Mouse (Mus musculus) MEL (cell line): ENCODE data around the gene Camta1. TPM values are rescaled to one million over a fixed set of nuclear protein-coding genes. Genes with fewer than 3 reads are reported as not detected.

Experiments
- DNase-seq: peaks from one replicate; pipeline ENCODE4 v3.0.0; 2011; ENCODE audit warnings: low read depth, low spot score
- H3K27ac ChIP-seq: 2 replicates; pipeline ENCODE4 v1.5.1; 2012; ENCODE audit warnings: low read depth, mild to moderate bottlenecking, control low read depth, low read length, moderate library complexity; ENCODE audit not compliant: control insufficient read depth
- H3K27me3 ChIP-seq, 2 experiments: fragments of 150-350 bp in 1 of 2; sonication (generic) in 1 of 2; 2 replicates each; pipeline ENCODE4 v1.6.1; 2012; ENCODE audit warnings: low read length in 2 of 2, mild to moderate bottlenecking in 2 of 2, improper control_type of control experiment in 1 of 2, moderate library complexity in 1 of 2; ENCODE audit not compliant: insufficient read depth in 2 of 2, control insufficient read depth in 1 of 2
- H3K36me3 ChIP-seq, 2 experiments: 2 replicates each; pipeline ENCODE4 v1.6.1; 2012 to 2014; ENCODE audit warnings: low read length in 2 of 2, improper control_type of control experiment in 1 of 2, inconsistent platforms in 1 of 2, mild to moderate bottlenecking in 1 of 2; ENCODE audit not compliant: insufficient read depth in 2 of 2, control insufficient read depth in 1 of 2
- H3K4me1 ChIP-seq, 2 experiments: fragments of 150-350 bp in 1 of 2; sonication (generic) in 1 of 2; 2 replicates each; pipeline ENCODE4 v1.6.1; 2012; ENCODE audit warnings: low read length in 2 of 2, improper control_type of control experiment in 1 of 2, mild to moderate bottlenecking in 1 of 2; ENCODE audit not compliant: insufficient read depth in 2 of 2, control insufficient read depth in 1 of 2
- H3K4me3 ChIP-seq, 2 experiments: fragments of 150-350 bp in 1 of 2; sonication (generic) in 1 of 2; 2 replicates each; pipeline ENCODE4 v1.5.1; 2012; ENCODE audit warnings: low read depth in 2 of 2, low read length in 2 of 2, mild to moderate bottlenecking in 2 of 2, moderate library complexity in 2 of 2, control low read depth in 1 of 2, improper control_type of control experiment in 1 of 2; ENCODE audit not compliant: control insufficient read depth in 1 of 2, insufficient read depth in 1 of 2
- H3K79me2 ChIP-seq: 2 replicates; pipeline ENCODE4 v1.6.1; 2012; ENCODE audit warnings: mild to moderate bottlenecking, low read length, moderate library complexity; ENCODE audit not compliant: control insufficient read depth, poor library complexity, insufficient read depth
- H3K9ac ChIP-seq: 2 replicates; pipeline ENCODE4 v1.6.1; 2012; ENCODE audit warnings: low read depth, mild to moderate bottlenecking, control low read depth, low read length, moderate library complexity; ENCODE audit not compliant: control insufficient read depth, poor library complexity, severe bottlenecking
- H3K9me3 ChIP-seq: fragments of 150-350 bp; sonication (generic); replicated peaks from 2 replicates; pipeline ENCODE4 v1.6.1; 2012; ENCODE audit warnings: mild to moderate bottlenecking, low read length, improper control_type of control experiment, moderate library complexity; ENCODE audit not compliant: insufficient read depth
- BHLHE40 ChIP-seq: IDR thresholded peaks from 2 replicates; pipeline ENCODE4 v1.6.1; 2012; ENCODE audit warnings: low read depth, mild to moderate bottlenecking, inconsistent platforms, low read length, improper control_type of control experiment, borderline replicate concordance
- CHD1 ChIP-seq: IDR thresholded peaks from 2 replicates; pipeline ENCODE4 v1.6.1; 2012; ENCODE audit warnings: low read depth, mild to moderate bottlenecking, inconsistent platforms, low read length, improper control_type of control experiment
- CTCF ChIP-seq, 3 experiments: IDR thresholded peaks in 2 of 3; conservative IDR thresholded peaks in 1 of 3; 2 replicates each; pipeline ENCODE4 v1.5.1; 2011 to 2012; ENCODE audit warnings: low read length in 3 of 3, low read depth in 2 of 3, mild to moderate bottlenecking in 2 of 3, improper control_type of control experiment in 1 of 3, inconsistent platforms in 1 of 3, mixed read lengths in 1 of 3, moderate library complexity in 1 of 3; ENCODE audit not compliant: control insufficient read depth in 1 of 3, insufficient read depth in 1 of 3, poor library complexity in 1 of 3, severe bottlenecking in 1 of 3
- EP300 ChIP-seq, 2 experiments: IDR thresholded peaks; 2 replicates each; pipeline ENCODE4 v1.6.1; 2011; ENCODE audit warnings: improper control_type of control experiment in 2 of 2, low read length in 2 of 2, low read depth in 1 of 2, mild to moderate bottlenecking in 1 of 2
- ETS1 ChIP-seq: IDR thresholded peaks from 2 replicates; pipeline ENCODE4 v1.6.1; 2012; ENCODE audit warnings: low read depth, mild to moderate bottlenecking, inconsistent platforms, low read length, improper control_type of control experiment, moderate library complexity
- GATA1 ChIP-seq: IDR thresholded peaks from 2 replicates; pipeline ENCODE4 v1.6.1; 2011; ENCODE audit warnings: low read depth, low read length, improper control_type of control experiment
- HCFC1 ChIP-seq: IDR thresholded peaks from 2 replicates; pipeline ENCODE4 v1.6.1; 2012; ENCODE audit warnings: low read depth, mild to moderate bottlenecking, inconsistent platforms, low read length, improper control_type of control experiment, moderate library complexity
- JUND ChIP-seq: IDR thresholded peaks from 2 replicates; pipeline ENCODE4 v1.6.1; 2011; ENCODE audit warnings: low read depth, mild to moderate bottlenecking, improper control_type of control experiment, low read length
- MAFK ChIP-seq: IDR thresholded peaks from 2 replicates; pipeline ENCODE4 v1.6.1; 2011; ENCODE audit warnings: low read depth, mild to moderate bottlenecking, low read length, improper control_type of control experiment, borderline replicate concordance
- MAZ ChIP-seq: IDR thresholded peaks from 2 replicates; pipeline ENCODE4 v1.6.1; 2012; ENCODE audit warnings: low read depth, mild to moderate bottlenecking, inconsistent platforms, low read length, improper control_type of control experiment
- MXI1 ChIP-seq: IDR thresholded peaks from 2 replicates; pipeline ENCODE4 v1.6.1; 2011; ENCODE audit warnings: mild to moderate bottlenecking, low read depth, low read length, improper control_type of control experiment
- MYB ChIP-seq: IDR thresholded peaks from 2 replicates; pipeline ENCODE4 v1.6.1; 2011; ENCODE audit warnings: mild to moderate bottlenecking, low read depth, low read length, improper control_type of control experiment
- MYC ChIP-seq: IDR thresholded peaks from 2 replicates; pipeline ENCODE4 v1.6.1; 2011; ENCODE audit warnings: low read depth, mild to moderate bottlenecking, low read length, improper control_type of control experiment, moderate library complexity
- NELFE ChIP-seq: IDR thresholded peaks from 2 replicates; pipeline ENCODE4 v1.6.1; 2011; ENCODE audit warnings: low read depth, low read length, improper control_type of control experiment
- NRF1 ChIP-seq: IDR thresholded peaks from 2 replicates; pipeline ENCODE4 v1.6.1; 2014; ENCODE audit warnings: low read depth, mild to moderate bottlenecking, inconsistent platforms, low read length, improper control_type of control experiment, moderate library complexity; ENCODE audit not compliant: poor library complexity, insufficient read depth, severe bottlenecking
- POLR2A ChIP-seq, 2 experiments: IDR thresholded peaks; 2 replicates each; pipeline ENCODE4 v1.6.1; 2011 to 2012; ENCODE audit warnings: low read length in 2 of 2, mild to moderate bottlenecking in 2 of 2, control low read depth in 1 of 2, improper control_type of control experiment in 1 of 2, low read depth in 1 of 2, moderate library complexity in 1 of 2; ENCODE audit not compliant: control insufficient read depth in 1 of 2, insufficient read depth in 1 of 2, poor library complexity in 1 of 2
- POLR2AphosphoS2 ChIP-seq: IDR thresholded peaks from 2 replicates; pipeline ENCODE4 v1.6.1; 2011; ENCODE audit warnings: low read length, improper control_type of control experiment
- POLR2AphosphoS5 ChIP-seq: IDR thresholded peaks from 2 replicates; pipeline ENCODE4 v1.6.1; 2012; ENCODE audit warnings: low read depth, borderline replicate concordance, mild to moderate bottlenecking, inconsistent platforms, low read length, moderate library complexity, mixed read lengths
- RCOR1 ChIP-seq: IDR thresholded peaks from 2 replicates; pipeline ENCODE4 v1.6.1; 2012; ENCODE audit warnings: low read depth, mild to moderate bottlenecking, inconsistent platforms, low read length, improper control_type of control experiment
- SIN3A ChIP-seq: IDR thresholded peaks from 2 replicates; pipeline ENCODE4 v1.6.1; 2012; ENCODE audit warnings: low read length, improper control_type of control experiment, inconsistent platforms
- TAL1 ChIP-seq: IDR thresholded peaks from 2 replicates; pipeline ENCODE4 v1.6.1; 2012; ENCODE audit warnings: mild to moderate bottlenecking, inconsistent platforms, low read length, moderate library complexity, mixed read lengths
- TBP ChIP-seq: IDR thresholded peaks from 2 replicates; pipeline ENCODE4 v1.8.0; 2011; ENCODE audit warnings: low read depth, low read length, improper control_type of control experiment
- UBTF ChIP-seq: IDR thresholded peaks from 2 replicates; pipeline ENCODE4 v1.6.1; 2012; ENCODE audit warnings: low read depth, mild to moderate bottlenecking, inconsistent platforms, low read length, improper control_type of control experiment, moderate library complexity, borderline replicate concordance; ENCODE audit not compliant: insufficient read depth
- USF2 ChIP-seq, 2 experiments: IDR thresholded peaks; 2 replicates each; pipeline ENCODE4 v1.6.1; 2011 to 2012; ENCODE audit warnings: improper control_type of control experiment in 2 of 2, low read length in 2 of 2, borderline replicate concordance in 1 of 2, inconsistent platforms in 1 of 2, low read depth in 1 of 2, mild to moderate bottlenecking in 1 of 2; ENCODE audit not compliant: insufficient read depth in 1 of 2
- ZC3H11A ChIP-seq: IDR thresholded peaks from 2 replicates; pipeline ENCODE4 v1.6.1; 2012; ENCODE audit warnings: low read depth, mild to moderate bottlenecking, inconsistent platforms, low read length, improper control_type of control experiment
- ZKSCAN1 ChIP-seq: IDR thresholded peaks from 2 replicates; pipeline ENCODE4 v1.6.1; 2012; ENCODE audit warnings: low read depth, mild to moderate bottlenecking, inconsistent platforms, low read length, improper control_type of control experiment, moderate library complexity
- polyA plus RNA-seq, 2 experiments: library from polyadenylated mRNA; stranded (reverse) in 1 of 2; unstranded in 1 of 2; fragments of >175 nt in 1 of 2; fragments of >200 nt in 1 of 2; gene quantifications; 2 replicates each; pipeline versions ENCODE4 v1.2.1 to v1.2.4; 2012; ENCODE audit warnings: low replicate concordance in 2 of 2, low read depth in 1 of 2; ENCODE audit not compliant: insufficient read length in 2 of 2, insufficient read depth in 1 of 2, missing spikeins in 1 of 2
- total RNA-seq: library from RNA; depleted of rRNA; stranded (reverse); fragments of 300-350 nt; gene quantifications from 2 replicates; pipeline ENCODE4 v1.2.3, GENCODE M21; 2012

Gene Camta1
- total and polyA plus RNA-seq, 3 experiments = 28.2 to 87.5 TPM; not detected in 1

DNA sequence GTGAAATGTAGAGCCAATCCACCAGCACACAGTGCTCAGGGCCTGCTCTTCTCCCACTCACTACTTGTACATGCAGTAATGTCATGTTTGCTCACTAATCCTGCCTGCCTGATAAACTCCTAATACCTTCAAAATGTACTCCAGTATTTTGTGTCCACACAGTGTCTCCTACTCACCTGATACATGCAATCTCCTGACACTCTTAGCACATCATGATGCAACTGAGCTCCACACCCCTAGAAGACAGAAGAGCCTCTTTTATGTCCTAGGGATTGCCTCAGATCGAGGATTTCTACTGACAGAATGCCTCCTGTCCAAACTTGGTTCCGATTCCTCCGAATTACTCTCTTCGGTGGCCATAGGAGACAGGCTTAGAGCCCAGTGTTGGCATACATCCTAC, 48.0 kb downstream of the Camta1 start:
- Histone ChIP-seq H3K4me1 (peaks cover 2 to 9% of the 10 kb centered on the region in 2 experiments; a peak in 3 of 4 replicates), H3K27ac (no peak overlapping the region)

DNA sequence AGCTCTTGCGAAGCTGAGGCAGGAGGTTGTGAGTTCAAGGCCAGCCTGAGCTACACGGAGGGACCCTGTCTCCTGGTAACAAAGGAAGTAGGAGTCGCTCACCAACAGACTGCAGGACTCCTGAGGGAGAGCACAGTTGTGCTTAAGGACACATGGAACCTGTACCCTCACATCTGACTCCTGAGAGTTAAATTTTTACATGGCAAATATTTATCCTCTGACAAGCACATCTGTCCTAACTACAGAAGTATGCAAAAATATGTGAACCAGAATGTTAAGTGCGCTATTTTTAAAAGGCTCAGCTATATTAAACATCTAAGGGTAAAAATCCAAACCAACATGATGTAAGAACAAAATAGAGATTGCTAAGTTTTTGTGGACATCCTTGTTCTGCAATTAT, 56.0 kb downstream of the Camta1 start:
- H3K4me1 ChIP-seq = no peaks in the 10 kb centered on the region
- TF ChIP-seq POLR2A (IDR thresholded peaks at IDR 0.05; ENCODE audit: control insufficient read depth in 1 of 2, insufficient read depth in 1 of 2, low read depth in 1 of 2, low read length in 2 of 2, poor library complexity in 1 of 2) = no peak
- no peak for TF ChIP-seq TAL1
- no peak for TF ChIP-seq JUND
- TF ChIP-seq MAFK = no peak
- no peak for TF ChIP-seq SIN3A
- no peak for TF ChIP-seq MAZ
- no peak for TF ChIP-seq CTCF (IDR thresholded peaks at IDR 0.05 in 2 of 3, conservative IDR thresholded peaks at IDR 0.05 in 1 of 3; ENCODE audit: control insufficient read depth in 1 of 3, insufficient read depth in 1 of 3, low read depth in 2 of 3, low read length in 3 of 3, poor library complexity in 1 of 3, severe bottlenecking in 1 of 3)
- no peak for TF ChIP-seq MXI1
- no peak for TF ChIP-seq HCFC1
- no peak for TF ChIP-seq UBTF
- no peak for TF ChIP-seq GATA1
- TF ChIP-seq, all 39 proteins: peak for 0
- Histone ChIP-seq H3K27me3 (no peaks in the 10 kb centered on the region), H3K36me3 (peaks cover 0 to 2% of the 10 kb centered on the region in 2 experiments; a peak in 2 of 4 replicates), H3K9ac (no peak overlapping the region), H3K79me2 (peaks cover 31% of the 10 kb centered on the region), H3K9me3 (no peaks in the 10 kb centered on the region), H3K27ac (no peak overlapping the region), H3K4me3 (no peak overlapping the region)
- DNase-seq = no peak

More for the DNA sequence above, 48.0 kb downstream of the Camta1 start:
- no peaks in the 10 kb centered on the region for H3K9me3 ChIP-seq
- H3K9ac ChIP-seq = no peak overlapping the region
- no peak for TF ChIP-seq NELFE
- TF ChIP-seq TBP = no peak
- TF ChIP-seq USF2 (IDR thresholded peaks at IDR 0.05; ENCODE audit: borderline replicate concordance in 1 of 2, insufficient read depth in 1 of 2, low read depth in 1 of 2, low read length in 2 of 2) = no peak
- no peak for TF ChIP-seq MAZ
- TF ChIP-seq ZC3H11A = no peak
- no peak for TF ChIP-seq CHD1
- no peak for TF ChIP-seq POLR2A (IDR thresholded peaks at IDR 0.05; ENCODE audit: control insufficient read depth in 1 of 2, insufficient read depth in 1 of 2, low read depth in 1 of 2, low read length in 2 of 2, poor library complexity in 1 of 2)
- no peak for TF ChIP-seq BHLHE40
- TF ChIP-seq ETS1 = no peak
- no peak for TF ChIP-seq RCOR1
- no peak for TF ChIP-seq ZKSCAN1
- no peak for TF ChIP-seq MYB
- TF ChIP-seq POLR2AphosphoS2 = no peak
- TF ChIP-seq NRF1 = no peak
- TF ChIP-seq POLR2AphosphoS5 = no peak
- no peak for TF ChIP-seq TAL1
- TF ChIP-seq MAFK = no peak
- TF ChIP-seq MYC = no peak
- TF ChIP-seq EP300 (IDR thresholded peaks at IDR 0.05; ENCODE audit: low read depth in 1 of 2, low read length in 2 of 2) = no peak
- peaks cover 0 to 10% of the 10 kb centered on the region in 2 experiments for H3K36me3 ChIP-seq
- no peak for DNase-seq
- H3K79me2 ChIP-seq = peaks cover 29% of the 10 kb centered on the region; the same call in 1 of the 2 replicates
- no peak overlapping the region for H3K4me3 ChIP-seq
- no peaks in the 10 kb centered on the region for H3K27me3 ChIP-seq
